Mouse (Mus musculus) limb, embryonic 10.5 days (tissue): Measurements from ENCODE around the gene Aarsd1. TPM values are rescaled to one million over a fixed set of nuclear protein-coding genes. Genes with fewer than 3 reads are reported as not detected.
A peak's percentile ranks its signal among the peaks of the same experiment; 100 is the strongest.
"Not testable (repeated sequence)": the region's sequence is repeated elsewhere in the genome, so short reads cannot be mapped to it uniquely, and the experiment has no call there.

ENCODE experiments used
- DNase-seq: peaks from one replicate; pipeline ENCODE4 v3.0.0-alpha.2; 2017; ENCODE audit warnings: low spot score
- H3K27ac ChIP-seq: fragments of 300-500 bp; sonication (generic); 2 replicates; pipeline ENCODE4 v1.5.1; 2016; ENCODE audit warnings: mild to moderate bottlenecking
- H3K27me3 ChIP-seq: fragments of 300-500 bp; sonication (generic); 2 replicates; pipeline ENCODE4 v1.6.1; 2016; ENCODE audit warnings: low read depth, mild to moderate bottlenecking; ENCODE audit not compliant: poor library complexity, severe bottlenecking
- H3K36me3 ChIP-seq: fragments of 300-500 bp; sonication (generic); 2 replicates; pipeline ENCODE4 v1.6.1; 2016; ENCODE audit warnings: mild to moderate bottlenecking, moderate library complexity
- H3K4me1 ChIP-seq: fragments of 300-500 bp; sonication (generic); 2 replicates; pipeline ENCODE4 v1.6.1; 2016
- H3K4me3 ChIP-seq: fragments of 300-500 bp; sonication (generic); 2 replicates; pipeline ENCODE4 v1.5.1; 2016; ENCODE audit warnings: mild to moderate bottlenecking, moderate library complexity
- H3K9me3 ChIP-seq: fragments of 300-500 bp; sonication (generic); replicated peaks from 2 replicates; pipeline ENCODE4 v1.6.1; 2016; ENCODE audit warnings: mild to moderate bottlenecking
- WGBS: fragments of 180-500 bp; shearing (Covaris S2); methylation state at CpG from one replicate; pipeline ENCODE4 v1.1.7; 2016; 5-methylcytosine and 5-hydroxymethylcytosine counted together
- polyA plus RNA-seq: library from polyadenylated mRNA; unstranded; fragments of >200 nt; fragmentation: Nextera tagmentation; extraction: Ambion mirVana; gene quantifications from 2 replicates; pipeline ENCODE4 v1.2.1, GENCODE M21; 2016

Aarsd1 gene
- polyA plus RNA-seq, 1 experiment from 2014 or later = 106 TPM

GRCm38 (mm10) chr11:101441450-101442126 is 24.2 kb upstream of the Aarsd1 start:
- DNase-seq, H3K9me3 ChIP-seq, H3K27me3 ChIP-seq: not testable (repeated sequence)
- 37% methylated on average over 15 of the region's 15 CpGs for WGBS
- Histone ChIP-seq H3K4me1 (peaks cover 20% of the 10 kb centered on the region), H3K27ac (peak overlapping the region; percentile 92), H3K36me3 (peaks cover 35% of the 10 kb centered on the region), H3K4me3 (peak overlapping the region; percentile 66)

DNA sequence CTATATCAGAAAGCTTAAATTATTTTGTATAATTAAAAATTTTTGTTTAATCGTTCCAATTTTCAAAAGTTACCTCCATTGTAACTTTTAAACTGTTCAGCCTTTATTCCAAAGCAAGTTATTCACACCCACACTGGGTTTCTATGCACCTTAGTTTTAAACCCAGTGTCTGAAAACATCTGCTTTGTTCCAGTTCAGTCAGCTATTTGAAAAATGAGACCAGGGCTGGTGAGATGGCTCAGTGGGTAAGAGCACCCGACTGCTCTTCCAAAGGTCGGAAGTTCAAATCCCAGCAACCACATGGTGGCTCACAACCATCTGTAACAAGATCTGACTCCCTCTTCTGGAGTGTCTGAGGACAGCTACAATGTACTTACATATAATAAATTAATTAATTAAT is 20.6 kb upstream of the Aarsd1 start:
- not testable (repeated sequence) for H3K27me3 ChIP-seq, DNase-seq, H3K27ac ChIP-seq, H3K9me3 ChIP-seq, H3K4me3 ChIP-seq, H3K4me1 ChIP-seq
- WGBS = 55% methylated on average over 3 of the region's 3 CpGs
- peaks cover 32% of the 10 kb centered on the region for H3K36me3 ChIP-seq

DNA sequence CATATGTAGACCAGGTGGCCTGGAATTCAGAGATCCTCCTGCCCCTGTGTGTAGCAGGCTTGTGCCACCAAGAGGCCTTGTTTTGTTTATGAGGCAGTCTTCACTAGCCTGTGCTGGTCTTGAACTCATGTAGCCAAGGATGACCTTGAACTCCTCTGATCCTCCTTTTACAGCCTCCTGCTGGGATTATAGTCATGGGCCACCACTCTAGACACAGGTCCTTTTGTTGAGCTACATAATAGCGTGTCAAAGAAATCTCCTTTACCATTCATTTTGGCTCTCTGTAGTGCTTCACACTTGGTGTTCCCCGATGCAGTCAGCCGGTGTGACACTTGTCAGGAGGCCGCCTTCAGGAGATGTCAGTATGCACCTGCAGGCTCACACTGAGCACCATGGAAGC is 19.5 kb upstream of the Aarsd1 start:
- WGBS = 88% methylated on average over 4 of the region's 4 CpGs
- Histone ChIP-seq H3K27me3 (no peaks in the 10 kb centered on the region), H3K36me3 (peaks cover 40% of the 10 kb centered on the region), H3K27ac (no peak overlapping the region), H3K4me1 (no peaks in the 10 kb centered on the region), H3K4me3 (no peak overlapping the region), H3K9me3 (no peaks in the 10 kb centered on the region)
- DNase-seq = no peak

- H3K4me3 ChIP-seq = no peak overlapping the region
- H3K27me3 ChIP-seq = no peaks in the 10 kb centered on the region
- H3K27ac ChIP-seq = no peak overlapping the region
- H3K9me3 ChIP-seq = no peaks in the 10 kb centered on the region
- no peaks in the 10 kb centered on the region for H3K4me1 ChIP-seq
- peaks cover 51% of the 10 kb centered on the region for H3K36me3 ChIP-seq
- 87% methylated on average over 4 of the region's 4 CpGs for WGBS
- DNase-seq = no peak
Observed at GRCm38 (mm10) chr11:101435831-101436230, 18.4 kb upstream of the Aarsd1 start.

GRCm38 (mm10) chr11:101433396-101433795 is 16.0 kb upstream of the Aarsd1 start:
- Histone ChIP-seq H3K27ac (no peak overlapping the region), H3K4me3 (no peak overlapping the region), H3K9me3 (no peaks in the 10 kb centered on the region), H3K27me3 (no peaks in the 10 kb centered on the region), H3K36me3 (peaks cover 70% of the 10 kb centered on the region), H3K4me1 (no peaks in the 10 kb centered on the region)
- 93% methylated on average over 13 of the region's 13 CpGs for WGBS
- no peak for DNase-seq

GRCm38 (mm10) chr11:101431327-101431726 is 13.9 kb upstream of the Aarsd1 start:
- Histone ChIP-seq H3K27me3 (no peaks in the 10 kb centered on the region), H3K36me3 (peaks cover 70% of the 10 kb centered on the region), H3K4me1 (peaks cover 4% of the 10 kb centered on the region), H3K4me3 (no peak overlapping the region), H3K9me3 (no peaks in the 10 kb centered on the region), H3K27ac (no peak overlapping the region)
- WGBS = 93% methylated on average over 9 of the region's 9 CpGs
- DNase-seq = no peak

GRCm38 (mm10) chr11:101426165-101426564 is 8.8 kb upstream of the Aarsd1 start:
- H3K27ac ChIP-seq = no peak overlapping the region
- H3K9me3 ChIP-seq = no peaks in the 10 kb centered on the region
- peak overlapping the region; percentile 89 for H3K4me3 ChIP-seq
- no peak for DNase-seq
- WGBS = 70% methylated on average over 8 of the region's 8 CpGs
- peaks cover 23% of the 10 kb centered on the region for H3K36me3 ChIP-seq
- no peaks in the 10 kb centered on the region for H3K27me3 ChIP-seq
- H3K4me1 ChIP-seq = peaks cover 28% of the 10 kb centered on the region

DNA sequence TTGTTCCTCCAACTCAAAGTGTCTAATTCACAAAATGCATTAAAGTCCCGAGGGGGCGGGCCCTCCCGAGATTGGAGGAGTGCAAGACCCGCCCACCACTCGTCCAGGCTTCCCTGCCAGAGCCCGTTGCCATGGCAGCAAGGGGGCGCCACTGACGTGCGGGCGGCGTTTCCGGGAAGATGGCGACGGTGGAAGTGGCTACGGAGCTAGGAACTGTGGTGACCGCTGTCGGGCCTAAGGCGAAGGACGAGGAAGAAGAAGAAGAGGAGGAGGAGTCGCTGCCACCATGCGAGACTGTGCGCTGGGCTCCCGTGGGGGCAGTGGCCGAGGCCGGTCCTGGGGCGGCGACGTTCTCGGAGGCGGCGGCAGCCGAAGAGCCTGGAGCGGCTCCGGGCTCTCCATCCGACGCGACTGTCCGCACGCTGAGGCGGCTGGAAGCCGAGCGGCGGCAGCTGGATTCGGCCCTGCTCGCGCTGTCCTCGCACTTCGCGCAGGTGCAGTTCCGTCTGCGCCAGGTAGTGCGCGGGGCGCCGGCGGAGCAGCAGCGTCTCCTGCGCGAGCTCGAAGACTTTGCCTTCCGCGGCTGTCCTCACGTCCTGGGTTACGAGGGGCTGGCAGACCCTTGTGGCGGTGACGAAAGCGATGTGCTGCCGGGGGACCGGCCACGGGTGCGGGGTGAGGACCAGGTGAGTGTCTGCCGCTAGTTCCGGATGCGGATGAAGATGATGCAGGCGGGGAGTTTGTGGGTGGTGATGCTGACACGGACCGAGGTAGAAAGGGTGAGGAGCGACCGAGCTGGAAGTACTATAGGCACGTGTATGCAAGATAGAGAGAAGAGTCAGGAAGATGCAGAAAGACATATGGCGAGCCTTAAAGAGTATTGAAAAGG is 7.8 kb upstream of the Aarsd1 start, which contains the start of the genes Rundc1 and Ptges3l:
TSS of gene Rundc1 (plus strand) at position 161 of the 889 bp plus-strand sequence.
TSS of gene Ptges3l (minus strand) at position 409 of the 889 bp plus-strand sequence.
- peak within 1 kb of the TSS; percentile 82 for H3K27ac ChIP-seq
- WGBS = under 1% methylated on average over 81 of the region's 81 CpGs
- DNase-seq = peak; percentile 100
- H3K27me3 ChIP-seq = no peaks in the 10 kb centered on the region
- peaks cover 13% of the 10 kb centered on the region for H3K36me3 ChIP-seq
- no peaks in the 10 kb centered on the region for H3K9me3 ChIP-seq
- H3K4me3 ChIP-seq = peak within 1 kb of the TSS; percentile 89
- peaks cover 28% of the 10 kb centered on the region for H3K4me1 ChIP-seq

DNA sequence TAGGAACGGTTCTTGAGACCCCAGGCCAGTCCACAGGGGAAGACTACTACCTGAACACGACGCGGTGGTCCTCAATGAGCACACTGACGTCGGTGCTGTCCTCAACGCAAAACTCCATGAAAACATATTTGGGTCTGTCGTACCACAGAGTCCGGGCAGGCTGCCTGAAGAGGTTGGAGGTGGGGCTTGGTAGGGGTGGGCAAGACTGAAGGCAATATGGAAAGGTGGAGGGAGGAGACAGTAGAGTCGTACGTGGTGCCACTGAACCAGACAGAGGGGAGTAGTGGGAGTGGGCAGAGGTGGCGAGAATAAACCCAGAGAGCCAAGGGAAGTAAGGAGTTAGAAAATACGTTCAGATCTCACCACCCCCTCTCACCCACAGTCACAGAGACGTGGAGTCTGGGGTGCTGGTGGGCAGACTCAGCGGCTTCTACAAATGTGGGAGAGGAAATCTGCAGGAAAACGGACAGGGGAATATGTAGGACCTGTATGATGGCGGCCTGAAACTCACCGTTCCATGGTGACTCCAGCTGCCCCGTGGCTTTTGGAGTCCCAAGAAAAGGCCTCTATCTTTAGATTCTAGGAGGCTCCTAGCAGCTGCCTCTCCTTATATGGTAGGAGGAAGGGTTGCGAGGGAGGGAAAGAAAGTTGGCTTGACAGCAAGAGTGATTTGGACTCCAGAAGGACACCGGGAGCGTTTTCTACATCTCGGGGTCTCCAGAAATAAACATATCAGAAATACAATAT is 6.9 kb upstream of the Aarsd1 start, which contains the start of gene Gm27029:
TSS of gene Gm27029 (minus strand) at position 692 of the 747 bp plus-strand sequence.
- H3K27ac ChIP-seq = peak within 1 kb of the TSS; percentile 82
- H3K4me3 ChIP-seq = peak within 1 kb of the TSS; percentile 89
- 6% methylated on average over 23 of the region's 23 CpGs for WGBS
- peak; percentile 39 for DNase-seq
- H3K4me1 ChIP-seq = peaks cover 28% of the 10 kb centered on the region
- no peaks in the 10 kb centered on the region for H3K27me3 ChIP-seq
- no peaks in the 10 kb centered on the region for H3K9me3 ChIP-seq
- H3K36me3 ChIP-seq = peaks cover 4% of the 10 kb centered on the region

DNA sequence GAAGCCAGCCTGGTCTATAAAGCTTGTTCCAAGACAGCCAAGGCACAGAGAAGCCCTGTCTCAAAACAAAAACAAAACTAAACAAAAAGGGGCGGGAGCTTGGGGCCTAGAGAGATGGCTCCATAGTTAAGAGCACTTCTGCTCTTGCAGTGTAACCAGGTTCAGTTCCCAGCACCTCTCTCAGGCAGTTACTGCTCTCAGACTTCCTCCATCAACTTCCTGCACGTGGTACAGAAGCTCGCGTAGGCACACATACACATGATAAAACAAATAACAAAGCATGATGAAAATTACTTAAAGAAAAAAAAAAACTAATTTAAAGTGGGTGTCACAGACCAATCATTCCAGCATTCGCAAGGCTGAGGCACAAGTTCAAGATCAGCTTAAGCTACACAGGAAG is 2.7 kb upstream of the Aarsd1 start:
- Histone ChIP-seq H3K36me3 (no peaks in the 10 kb centered on the region), H3K27me3 (no peaks in the 10 kb centered on the region), H3K27ac (no peak overlapping the region), H3K4me3 (no peak overlapping the region), H3K4me1 (peaks cover 20% of the 10 kb centered on the region), H3K9me3 (no peaks in the 10 kb centered on the region)
- 89% methylated on average over 5 of the region's 5 CpGs for WGBS
- DNase-seq = no peak

DNA sequence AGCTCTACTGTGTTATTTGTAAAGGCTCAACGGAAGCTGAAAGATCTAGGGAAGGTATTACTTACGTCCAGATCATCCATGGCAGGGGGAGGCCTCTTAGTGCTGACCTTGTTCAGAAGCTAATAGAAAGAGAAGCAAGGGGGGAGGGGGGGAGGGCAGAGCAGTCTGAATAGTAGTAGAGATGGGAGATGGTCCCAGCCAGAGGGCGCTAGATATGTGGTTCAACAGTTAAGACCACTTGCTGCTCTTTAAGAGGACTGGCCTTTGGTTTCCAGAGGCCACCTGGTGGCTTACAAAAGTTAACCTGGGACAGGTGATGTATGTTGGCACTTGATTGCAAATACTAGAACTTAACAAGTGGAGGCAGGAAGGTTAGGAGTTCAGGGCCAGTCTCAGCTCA is 2.2 kb upstream of the Aarsd1 start:
- WGBS = 27% methylated on average over 3 of the region's 3 CpGs
- peaks cover 19% of the 10 kb centered on the region for H3K4me1 ChIP-seq
- H3K9me3 ChIP-seq = no peaks in the 10 kb centered on the region
- H3K4me3 ChIP-seq = no peak overlapping the region
- H3K27me3 ChIP-seq = no peaks in the 10 kb centered on the region
- no peak for DNase-seq
- H3K27ac ChIP-seq = no peak overlapping the region
- 0 out of 2 replicates have a peak, but pooled peaks cover 1% of the 10 kb centered on the region for H3K36me3 ChIP-seq

- DNase-seq = no peak
- no peaks in the 10 kb centered on the region for H3K9me3 ChIP-seq
- H3K27ac ChIP-seq = no peak overlapping the region
- peaks cover 13% of the 10 kb centered on the region for H3K4me1 ChIP-seq
- H3K4me3 ChIP-seq = no peak overlapping the region
- no peaks in the 10 kb centered on the region for H3K27me3 ChIP-seq
- peaks cover 6% of the 10 kb centered on the region for H3K36me3 ChIP-seq
- WGBS = 50% methylated on average over 6 of the region's 6 CpGs
Observed at GRCm38 (mm10) chr11:101418991-101419390, 1.6 kb upstream of the Aarsd1 start.
